Mouse (Mus musculus) urinary bladder, postnatal 4 days (tissue): ENCODE results near the gene Frzb.

Experiments used
- DNase-seq, 2 experiments: peaks; one replicate each; pipeline ENCODE4 v3.0.0; 2021 to 2022; ENCODE audit warnings: low spot score in 2 of 2

Gene Frzb

DNA sequence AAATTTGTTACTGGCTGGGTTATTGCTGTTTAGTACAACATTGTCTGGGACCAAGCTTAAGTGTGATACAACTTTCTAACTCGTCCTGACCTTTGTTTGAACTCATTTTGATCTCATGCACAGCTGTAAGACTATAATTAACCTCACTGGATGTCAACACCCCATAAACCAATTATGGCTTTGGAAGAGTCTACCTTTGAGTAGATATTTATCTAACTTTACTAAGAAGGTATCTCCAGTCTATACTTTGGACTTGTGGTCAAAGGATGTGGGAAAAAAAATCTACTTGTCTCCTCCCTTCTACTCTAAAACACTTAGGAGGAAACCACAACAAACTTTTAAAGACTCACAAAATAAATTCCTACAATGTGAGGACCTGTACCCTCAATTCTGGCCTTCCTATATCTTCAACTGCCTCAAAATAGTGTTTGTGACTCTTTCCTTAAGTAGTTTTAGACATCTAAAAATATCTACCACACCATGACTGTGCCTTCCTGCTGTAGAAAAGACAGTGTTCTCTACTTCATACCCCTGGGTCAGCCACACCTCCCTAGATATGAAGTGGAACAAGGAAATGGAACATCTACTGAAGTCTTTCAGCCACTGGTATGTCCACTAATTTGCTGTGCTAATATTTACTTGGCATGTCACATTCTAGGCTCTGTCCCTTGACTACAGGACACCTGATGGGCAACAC is 16.9 kb downstream of the Frzb start:
- no peak for DNase-seq

DNA sequence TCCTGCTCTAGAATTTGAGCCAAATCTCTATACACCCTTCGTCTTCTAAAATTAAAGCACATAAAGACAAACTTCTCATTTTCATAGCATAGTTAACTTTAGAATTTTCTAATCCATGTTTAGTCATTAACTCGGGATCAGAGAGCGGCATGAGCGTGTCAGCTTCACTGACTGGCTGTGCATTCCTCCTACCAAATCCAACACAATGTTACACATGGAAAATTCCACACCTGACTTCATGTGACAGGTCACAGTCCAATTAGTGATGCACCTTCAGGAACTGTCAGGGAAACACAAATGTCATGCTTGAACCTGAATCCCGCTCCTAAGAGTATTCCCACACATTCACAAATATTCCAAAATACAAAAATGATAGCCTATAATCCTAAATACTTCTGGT is 24.3 kb downstream of the Frzb start:
- no peak for DNase-seq

DNA sequence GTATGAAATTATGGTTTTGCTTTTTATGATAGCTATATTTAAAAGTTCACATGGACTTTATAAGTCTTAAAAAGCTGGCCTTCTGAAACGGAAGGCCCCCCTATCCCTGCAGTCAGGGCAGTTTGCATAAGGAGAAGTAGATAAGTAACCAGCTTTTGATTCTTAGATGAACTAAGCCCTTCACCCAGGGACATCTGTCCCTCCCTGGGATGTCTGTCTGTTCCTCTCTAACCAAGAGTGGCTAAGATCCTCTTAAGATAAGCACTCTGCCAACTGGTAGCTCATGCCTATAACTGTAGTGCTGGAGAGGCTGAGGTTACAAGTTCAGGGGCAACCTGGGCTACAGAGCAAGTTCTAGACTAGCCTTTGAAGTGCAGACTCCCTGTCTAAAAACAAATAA is 25.4 kb downstream of the Frzb start:
- DNase-seq = no peak

DNA sequence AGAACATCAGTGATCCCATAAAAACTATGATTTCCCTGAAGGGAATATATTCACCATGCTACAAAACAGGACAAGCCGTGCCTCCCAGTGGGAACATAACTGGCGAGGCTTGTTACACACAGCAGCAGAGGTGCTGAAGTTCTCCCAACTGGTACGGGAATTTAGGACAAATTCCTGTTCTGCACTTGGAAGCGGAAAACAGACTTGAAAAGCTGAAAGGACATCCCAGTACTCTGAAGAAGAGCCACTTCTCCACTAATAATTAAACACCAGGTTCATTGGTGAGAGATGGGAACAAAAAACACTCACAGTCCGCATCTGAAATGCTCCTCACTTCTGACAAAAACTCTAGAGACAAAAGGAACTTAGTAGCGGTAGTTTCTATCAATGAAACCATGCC is 31.1 kb downstream of the Frzb start:
- no peak for DNase-seq

DNA sequence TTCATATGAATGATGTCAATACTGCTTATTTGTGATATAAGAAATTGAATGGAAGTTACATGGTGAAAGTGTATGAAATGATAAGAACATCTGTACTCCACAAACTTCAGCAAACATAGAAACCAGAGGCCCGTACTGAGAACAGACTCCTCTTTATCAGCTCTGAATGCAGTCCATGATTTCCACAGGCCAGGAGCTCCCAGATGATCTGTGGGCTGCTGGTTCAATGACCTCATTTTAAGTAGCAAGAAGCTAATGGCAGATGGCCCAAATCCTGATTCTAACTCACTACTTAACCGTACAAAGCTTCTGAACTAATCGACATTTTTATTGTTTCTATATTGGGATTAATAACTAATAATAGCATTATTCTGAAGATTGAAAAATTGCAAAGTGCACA is 33.0 kb downstream of the Frzb start:
- DNase-seq = no peak

DNA sequence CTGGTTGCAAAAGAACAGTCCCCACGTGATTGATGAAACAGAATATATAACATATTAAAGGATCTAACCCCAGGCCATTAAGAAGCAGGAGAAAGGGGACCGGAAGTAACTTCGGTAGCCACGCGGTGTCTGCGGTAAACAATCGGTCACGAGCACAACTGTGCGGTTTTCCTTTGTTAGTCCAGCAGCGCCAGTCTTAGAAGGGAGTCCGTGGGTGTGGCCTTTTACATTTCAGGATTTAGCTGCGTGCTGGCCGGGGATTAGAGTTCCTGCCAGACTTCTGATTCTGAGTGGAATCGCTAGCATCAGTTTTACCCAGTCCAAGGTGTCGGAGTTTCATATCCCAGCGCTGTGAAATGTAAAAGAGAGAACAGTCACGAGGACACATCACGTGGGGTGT is 34.3 kb downstream of the Frzb start:
- DNase-seq = no peak

DNA sequence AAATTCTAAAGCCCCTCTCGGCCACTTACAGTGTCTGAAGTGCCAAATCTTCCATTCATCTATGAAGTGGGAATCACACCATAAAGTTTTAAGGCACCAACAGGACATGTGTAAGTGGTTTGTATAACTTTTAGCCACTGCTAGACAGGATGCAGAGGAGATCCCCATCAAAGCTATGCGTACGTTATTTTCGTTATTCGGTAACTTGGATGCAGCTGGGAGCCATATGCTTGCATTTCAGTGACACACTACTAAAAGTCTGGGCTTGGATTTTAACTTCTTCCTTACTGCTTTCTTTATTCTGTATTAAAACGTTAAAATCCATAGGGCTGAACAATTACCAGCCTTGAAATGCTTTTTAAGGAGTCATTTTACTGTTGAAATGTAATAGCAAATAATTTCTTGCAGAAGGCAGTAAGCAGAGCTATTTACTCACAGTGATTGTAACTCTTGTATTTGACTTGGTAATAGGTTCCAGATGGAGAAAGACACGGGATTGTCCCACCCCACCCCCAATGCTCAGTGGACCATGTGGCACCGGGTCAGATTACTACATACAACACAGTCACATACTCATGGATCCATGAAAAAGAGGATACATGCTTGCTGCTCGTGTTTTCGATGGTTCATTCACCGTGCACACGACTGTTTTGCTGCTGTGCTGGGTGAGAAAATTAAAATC is 37.4 kb downstream of the Frzb start:
- no peak for DNase-seq

DNA sequence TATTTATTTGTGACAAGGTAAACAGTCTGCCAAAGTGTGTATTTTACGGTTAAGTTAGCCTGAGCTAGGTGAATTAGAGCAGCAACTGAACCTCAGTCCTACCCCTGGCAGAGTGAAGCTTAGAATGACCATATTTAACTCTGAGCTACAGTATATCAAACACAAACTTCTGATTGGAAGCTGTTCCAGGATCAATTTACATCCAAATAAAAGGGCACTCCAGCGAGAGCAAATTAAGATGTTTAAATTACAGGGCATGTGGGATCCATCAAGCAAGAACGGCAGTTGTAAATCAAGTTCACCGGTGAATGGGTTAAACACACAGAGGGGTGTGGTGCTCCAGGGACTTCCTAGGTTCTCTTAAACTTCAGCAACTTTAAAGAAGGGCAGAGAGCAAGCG is 42.7 kb downstream of the Frzb start:
- DNase-seq = no peak

DNA sequence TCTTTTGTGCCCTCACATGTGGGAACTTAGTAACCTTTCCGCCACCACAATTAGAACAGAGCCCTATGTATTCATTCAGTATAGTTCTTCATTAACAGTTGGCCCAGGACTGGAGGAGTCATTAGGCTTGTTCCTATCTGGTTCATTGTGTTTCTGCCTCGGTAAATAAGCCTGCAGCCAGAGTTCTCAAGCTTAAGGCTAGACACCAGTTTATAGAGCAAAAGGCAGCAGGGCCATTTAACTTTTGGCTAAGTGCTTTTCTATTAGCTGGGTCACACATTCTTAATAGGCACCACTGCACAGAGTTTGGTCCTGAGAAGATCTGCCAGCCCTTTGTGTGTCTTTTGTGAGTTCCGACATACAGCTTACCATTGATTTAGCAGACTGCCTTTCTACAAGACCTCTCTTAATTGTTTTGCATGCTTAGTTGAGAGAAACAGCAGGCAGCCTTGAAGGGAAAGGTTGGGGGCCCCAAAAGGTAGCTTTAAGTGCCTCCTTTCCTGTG is 48.8 kb downstream of the Frzb start:
- DNase-seq = no peak

DNA sequence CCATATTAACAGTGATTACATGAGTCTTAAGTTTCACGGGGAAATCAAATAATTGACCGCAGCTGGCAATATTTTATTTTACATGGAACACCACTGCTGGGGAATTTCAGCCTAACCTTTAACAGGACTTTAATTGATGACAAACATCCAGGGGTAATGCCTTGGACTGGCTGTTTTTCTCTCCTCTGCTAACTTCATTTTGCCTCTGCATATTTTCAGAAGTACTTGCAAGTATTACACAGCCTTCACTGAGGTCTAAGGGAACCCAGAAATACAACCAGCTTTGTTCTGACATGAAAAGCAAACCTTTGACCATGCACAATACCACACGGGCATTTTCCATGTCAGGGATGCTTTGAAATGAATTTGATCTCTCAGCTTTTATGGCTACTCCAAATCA is 50.6 kb downstream of the Frzb start:
- no peak for DNase-seq

DNA sequence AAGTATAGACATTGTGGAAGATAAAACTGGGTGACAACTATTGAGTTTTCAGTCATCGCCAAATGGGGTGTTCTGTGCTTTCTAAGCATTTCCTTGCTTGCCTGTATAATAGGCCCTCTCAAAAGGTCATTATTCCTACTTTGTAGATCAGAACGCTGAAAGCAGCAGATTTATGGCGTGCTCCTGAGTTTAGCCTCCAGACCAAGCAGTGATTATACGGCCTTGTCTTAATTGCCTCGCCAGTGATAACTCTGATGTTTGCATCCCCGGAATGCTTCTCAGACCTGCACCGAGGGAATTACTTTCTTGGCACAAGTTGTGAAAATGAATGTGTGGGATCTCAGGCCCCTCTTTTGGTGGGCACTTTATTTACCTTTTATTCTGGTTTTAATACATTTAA is 51.4 kb downstream of the Frzb start:
- DNase-seq = no peak

DNA sequence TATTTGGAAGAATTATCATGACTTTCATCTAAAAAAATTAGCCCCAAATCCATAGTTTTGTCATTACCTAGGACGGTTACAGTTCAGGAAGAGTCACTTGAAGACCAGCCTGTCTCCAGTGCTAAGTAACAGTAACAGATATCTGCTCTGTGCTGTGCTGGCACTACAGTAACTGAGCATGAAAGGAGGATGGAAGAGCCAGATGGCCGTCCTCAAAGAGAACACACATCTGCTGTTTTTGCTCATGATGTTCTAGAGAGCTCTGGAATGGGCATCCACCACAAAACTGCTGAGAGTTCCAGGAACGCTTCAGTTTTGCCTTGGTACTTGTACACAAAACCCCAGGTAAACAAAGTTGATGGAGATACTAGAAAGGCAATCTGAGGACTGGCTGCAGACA is 59.1 kb downstream of the Frzb start:
- DNase-seq = no peak

DNA sequence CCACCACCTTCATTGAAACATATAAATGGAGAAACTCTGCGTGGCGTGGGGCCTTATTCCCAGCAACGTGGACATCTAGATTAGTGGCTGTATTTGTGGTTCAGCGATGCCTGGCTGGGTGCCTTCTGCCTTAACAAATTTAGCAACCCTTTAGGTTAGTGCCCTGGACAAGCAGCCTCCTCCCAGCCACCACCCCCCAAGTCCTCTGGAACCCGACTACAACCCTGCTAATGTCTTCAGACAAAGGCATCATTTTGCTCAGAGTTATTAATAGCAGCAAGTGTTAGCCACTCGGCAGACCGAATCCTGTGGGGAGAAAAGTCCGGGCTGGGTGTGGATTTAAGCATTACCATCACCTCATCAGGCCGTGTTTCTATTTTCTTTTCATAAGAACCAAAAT is 59.8 kb downstream of the Frzb start:
- no peak for DNase-seq

DNA sequence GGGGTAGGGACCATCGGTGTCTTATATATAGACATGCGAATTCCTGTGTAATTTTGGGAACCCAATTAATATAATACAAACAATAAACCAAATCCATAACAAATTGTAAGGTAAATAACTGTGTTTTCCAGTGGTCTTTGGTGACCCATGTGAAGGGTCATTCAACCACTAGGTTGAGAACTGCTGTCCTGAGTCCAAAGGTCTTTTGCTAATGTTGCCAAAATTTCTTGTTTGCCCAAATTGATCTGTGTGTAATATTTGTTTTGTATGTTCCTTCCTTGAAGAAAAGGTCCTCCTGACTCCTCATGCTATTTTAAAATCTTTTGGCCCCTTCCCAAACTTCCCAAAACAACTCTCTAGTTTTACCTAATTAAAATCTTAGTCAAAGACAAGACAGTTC is 61.2 kb downstream of the Frzb start:
- DNase-seq = no peak

DNA sequence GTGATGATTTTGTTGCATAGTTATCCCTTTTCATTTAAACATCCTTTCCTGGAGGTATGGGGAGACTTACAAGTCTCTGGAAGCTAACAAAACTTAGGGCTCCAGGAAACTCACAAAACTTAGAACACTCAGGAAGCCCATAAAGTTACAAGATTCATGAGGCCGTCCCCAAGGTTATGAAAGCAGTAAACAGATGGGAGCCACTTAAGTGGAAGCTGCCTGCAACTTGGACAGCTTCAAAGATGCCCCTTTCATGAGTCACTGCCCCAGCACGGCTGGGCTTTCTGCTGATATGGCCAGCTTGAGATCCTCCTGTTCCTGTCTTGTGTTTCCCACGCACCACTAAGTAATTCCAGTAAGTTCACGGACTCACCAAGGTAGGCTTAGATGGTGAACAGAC is 63.0 kb downstream of the Frzb start:
- DNase-seq = no peak

DNA sequence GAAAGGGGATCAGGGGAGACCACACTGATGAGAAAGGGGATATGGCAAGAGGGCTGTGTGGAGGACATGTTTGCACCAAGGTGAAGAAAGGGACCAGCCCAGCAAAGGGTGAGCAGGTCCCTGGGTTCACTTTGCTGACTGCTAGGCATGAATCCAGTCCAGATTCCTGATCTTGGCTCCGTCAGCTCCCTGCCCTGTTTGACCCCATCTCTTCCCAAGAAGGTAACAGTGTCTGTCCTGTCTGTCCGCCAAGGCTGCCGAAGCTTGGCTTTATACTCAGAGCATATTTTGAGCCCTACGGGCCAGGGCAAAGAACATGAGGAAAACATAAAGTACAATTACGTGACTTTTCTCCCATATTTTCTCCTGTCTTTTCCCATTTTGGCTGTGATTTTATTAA is 67.6 kb downstream of the Frzb start:
- DNase-seq = no peak

DNA sequence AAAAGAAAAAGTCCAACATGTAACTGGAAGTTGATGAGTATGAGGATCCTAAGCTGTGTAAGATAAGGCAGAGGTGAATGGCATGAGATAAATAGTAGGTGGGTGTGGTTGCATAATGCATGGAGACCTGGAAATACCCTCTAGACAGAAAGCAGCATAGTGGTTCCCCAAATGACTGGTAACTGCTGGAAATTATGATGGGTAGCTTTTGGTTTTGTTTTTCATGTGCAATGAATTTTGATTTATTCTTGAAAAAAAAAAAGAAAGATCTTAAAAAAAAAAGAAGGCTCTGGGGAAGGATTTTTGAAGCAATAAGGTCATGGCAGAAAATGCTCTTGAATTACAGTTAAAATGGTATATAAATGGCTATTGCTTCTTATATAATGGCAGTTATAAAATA is 72.5 kb downstream of the Frzb start:
- no peak for DNase-seq

DNA sequence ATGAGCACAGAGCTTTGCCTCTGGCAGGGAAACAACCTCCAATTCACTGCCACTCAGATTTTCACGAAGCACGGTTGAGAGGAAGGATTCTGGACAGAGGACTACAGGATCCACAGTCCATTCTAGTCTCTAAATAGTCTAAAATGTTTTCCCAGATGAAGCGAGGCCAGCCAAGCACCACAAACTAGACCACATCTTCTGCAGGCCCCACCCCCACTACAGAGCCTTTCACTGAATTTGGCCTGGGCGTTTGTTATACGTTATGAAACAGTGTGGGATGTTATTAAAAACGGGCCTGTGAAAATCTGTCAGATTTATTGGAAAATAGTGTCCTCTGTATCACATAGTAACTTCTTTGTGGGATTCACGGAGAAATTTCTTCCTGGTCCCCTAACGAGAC is 76.0 kb downstream of the Frzb start:
- DNase-seq = no peak
